Mouse (Mus musculus): Measurements from ENCODE around the gene Prnp. TPM values are rescaled to one million over a fixed set of nuclear protein-coding genes. Genes with fewer than 3 reads are reported as not detected.

The Prnp gene
- polyA plus RNA-seq, 1 experiment from 2014 or later, result 63.8 TPM

DNA sequence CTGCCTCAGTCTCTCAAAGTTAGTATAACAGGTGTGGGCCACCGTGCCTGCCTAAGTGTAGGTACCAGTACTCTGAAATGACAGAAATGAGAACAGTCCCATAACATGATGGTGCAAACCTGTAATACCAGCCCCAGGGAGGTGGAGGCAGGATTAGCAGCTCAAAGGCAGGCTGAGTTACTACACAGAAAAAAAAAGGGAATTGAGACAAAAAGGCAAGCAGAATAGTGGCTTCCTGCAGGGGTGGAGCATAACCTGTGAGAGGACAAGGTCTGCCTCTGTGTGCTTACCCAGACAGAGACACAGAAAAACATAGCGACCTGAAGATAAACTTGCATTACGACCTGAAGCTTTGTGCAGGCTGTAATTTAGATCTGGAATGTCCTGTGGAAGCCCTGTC is 66.9 kb downstream of the Prnp start:
- H3K27ac ChIP-seq, result no peak overlapping the region
- H3K4me1 ChIP-seq (replicated peaks; ENCODE audit: insufficient read depth, low read length), result no peaks in the 10 kb centered on the region
- no peak overlapping the region for H3K9ac ChIP-seq (ENCODE audit: low read depth, low read length)
- no peak for ATAC-seq (replicated peaks; ENCODE audit: low FRiP score, low read depth)
- H3K4me3 ChIP-seq (replicated peaks; ENCODE audit: low read depth, low read length), result no peak overlapping the region
- TF ChIP-seq CTCF (IDR thresholded peaks at IDR 0.05; ENCODE audit: low read depth), result no peak
- H3K36me3 ChIP-seq (ENCODE audit: insufficient read depth, low read length), result no peaks in the 10 kb centered on the region
- WGBS, result 70% methylated on average over 3 of the region's 3 CpGs
- H3K9me3 ChIP-seq (replicated peaks; ENCODE audit: low read length), result no peaks in the 10 kb centered on the region
- H3K27me3 ChIP-seq (ENCODE audit: insufficient read depth, low read length), result no peaks in the 10 kb centered on the region
- H3K4me2 ChIP-seq (ENCODE audit: low read length), result no peak overlapping the region
- no peak for DNase-seq (ENCODE audit: low spot score)

DNA sequence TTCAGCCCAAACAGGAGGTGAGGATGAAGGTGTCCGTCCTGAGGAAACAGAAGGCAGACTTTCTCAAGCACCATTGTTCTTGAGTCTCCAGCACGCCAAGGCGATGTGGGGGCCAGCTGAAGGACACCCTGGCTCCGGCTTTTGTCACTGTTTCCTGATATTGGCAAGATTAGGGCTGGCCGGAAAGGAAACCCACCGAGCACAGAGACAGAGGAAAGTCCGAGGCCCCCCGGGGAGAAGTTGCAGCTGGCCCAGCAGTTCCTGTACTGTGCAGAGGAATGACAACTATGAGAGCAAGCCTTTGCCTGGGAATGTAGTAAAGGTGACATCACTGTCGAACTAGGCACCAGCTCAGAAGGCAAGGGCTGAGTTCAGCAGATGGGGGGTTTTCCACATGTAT is 71.1 kb downstream of the Prnp start:
- Histone ChIP-seq H3K4me3 (replicated peaks; ENCODE audit: low read depth, low read length) (no peak overlapping the region), H3K9ac (ENCODE audit: low read depth, low read length) (no peak overlapping the region), H3K4me2 (ENCODE audit: low read length) (no peak overlapping the region), H3K9me3 (replicated peaks; ENCODE audit: low read length) (no peaks in the 10 kb centered on the region), H3K36me3 (ENCODE audit: insufficient read depth, low read length) (no peaks in the 10 kb centered on the region), H3K27me3 (ENCODE audit: insufficient read depth, low read length) (no peaks in the 10 kb centered on the region), H3K27ac (no peak overlapping the region), H3K4me1 (replicated peaks; ENCODE audit: insufficient read depth, low read length) (no peaks in the 10 kb centered on the region)
- no peak for TF ChIP-seq CTCF (IDR thresholded peaks at IDR 0.05; ENCODE audit: low read depth)
- DNase-seq (ENCODE audit: low spot score) (peak; percentile 61), ATAC-seq (replicated peaks; ENCODE audit: low FRiP score, low read depth) (no peak)
- 45% methylated on average over 9 of the region's 9 CpGs for WGBS

DNA sequence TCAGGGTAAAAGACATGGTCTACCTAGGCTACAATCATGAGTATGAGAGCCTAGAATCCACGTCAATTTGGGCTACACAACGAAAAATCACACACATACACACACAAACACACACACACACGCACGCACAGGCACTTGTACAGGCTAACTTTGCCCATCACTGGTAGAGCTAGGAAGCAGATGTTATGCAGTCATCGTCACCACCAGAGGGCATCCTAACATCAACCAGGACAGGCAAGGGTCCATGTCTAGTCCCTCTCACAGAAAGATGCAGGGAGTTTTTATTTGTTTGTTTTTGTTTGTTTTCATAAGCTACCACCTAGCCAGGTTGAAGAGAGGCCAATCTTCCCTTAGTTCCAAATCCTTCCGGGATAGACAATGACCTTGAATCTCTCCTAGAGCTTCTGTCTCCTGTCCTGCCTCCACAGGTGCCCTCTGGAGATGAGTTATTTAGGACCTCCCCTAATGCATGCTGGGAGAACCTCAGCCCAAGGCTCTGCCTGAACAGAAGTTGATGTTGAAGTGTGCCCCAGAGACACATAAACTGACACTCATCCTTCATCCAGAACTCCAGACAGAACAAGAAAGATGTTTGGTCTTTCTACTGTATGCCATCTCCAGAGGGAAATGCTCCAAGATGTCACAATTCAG is 72.9 kb downstream of the Prnp start:
- H3K4me3 ChIP-seq (replicated peaks; ENCODE audit: low read depth, low read length), result no peak overlapping the region
- no peak overlapping the region for H3K27ac ChIP-seq
- no peaks in the 10 kb centered on the region for H3K9me3 ChIP-seq (replicated peaks; ENCODE audit: low read length)
- peak; percentile 99 for TF ChIP-seq CTCF (IDR thresholded peaks at IDR 0.05; ENCODE audit: low read depth)
- DNase-seq (ENCODE audit: low spot score) (peak; percentile 92), ATAC-seq (replicated peaks; ENCODE audit: low FRiP score, low read depth) (peak; percentile 56)
- no peaks in the 10 kb centered on the region for H3K27me3 ChIP-seq (ENCODE audit: insufficient read depth, low read length)
- H3K9ac ChIP-seq (ENCODE audit: low read depth, low read length), result no peak overlapping the region
- WGBS, result 18% methylated on average over 6 of the region's 6 CpGs
- no peaks in the 10 kb centered on the region for H3K36me3 ChIP-seq (ENCODE audit: insufficient read depth, low read length)
- no peaks in the 10 kb centered on the region for H3K4me1 ChIP-seq (replicated peaks; ENCODE audit: insufficient read depth, low read length)
- H3K4me2 ChIP-seq (ENCODE audit: low read length), result no peak overlapping the region

DNA sequence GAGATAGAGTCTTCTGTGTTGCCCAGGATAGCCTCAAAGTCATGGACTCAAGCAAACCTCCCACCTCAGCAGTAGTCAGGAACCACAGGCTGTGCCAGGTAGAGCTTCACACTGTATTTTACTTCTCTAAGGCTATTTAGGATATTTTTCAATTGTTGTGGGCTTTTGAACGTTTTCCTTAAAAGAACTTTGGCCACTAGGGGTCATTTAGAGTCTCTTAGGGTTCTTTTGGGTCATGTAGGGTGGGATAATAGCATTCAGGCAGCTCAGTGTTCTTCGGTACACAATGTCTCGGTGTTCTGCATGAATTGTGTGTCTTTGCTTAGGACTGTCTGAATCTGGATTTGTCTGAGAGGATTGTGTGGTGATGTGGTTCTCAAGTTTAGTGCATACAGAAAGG is 78.2 kb downstream of the Prnp start:
- peak; percentile 25 for DNase-seq (ENCODE audit: low spot score)
- Histone ChIP-seq H3K9me3 (replicated peaks; ENCODE audit: low read length) (no peaks in the 10 kb centered on the region), H3K36me3 (ENCODE audit: insufficient read depth, low read length) (no peaks in the 10 kb centered on the region), H3K27me3 (ENCODE audit: insufficient read depth, low read length) (no peaks in the 10 kb centered on the region), H3K27ac (no peak overlapping the region), H3K4me3 (replicated peaks; ENCODE audit: low read depth, low read length) (no peak overlapping the region), H3K4me2 (ENCODE audit: low read length) (no peak overlapping the region), H3K4me1 (replicated peaks; ENCODE audit: insufficient read depth, low read length) (no peaks in the 10 kb centered on the region), H3K9ac (ENCODE audit: low read depth, low read length) (no peak overlapping the region)
- no peak for ATAC-seq (replicated peaks; ENCODE audit: low FRiP score, low read depth)
- TF ChIP-seq CTCF (IDR thresholded peaks at IDR 0.05; ENCODE audit: low read depth), result peak; percentile 51; the same call in 1 of the 2 replicates
- WGBS, result 44% methylated on average over 3 of the region's 3 CpGs

Other genes with a start within 250 kb of the Prnp start
- not detected in 2 replicates for gene Erv3, start 50.2 kb upstream of the Prnp start, polyA plus RNA-seq (2015; fragmentation: Nextera tagmentation; extraction: Ambion mirVana)
- 0.20 TPM in 1 of 2 replicates, not detected in the other for gene Prn, start within 50 bp of the Prnp start, polyA plus RNA-seq (2015; fragmentation: Nextera tagmentation; extraction: Ambion mirVana)
- 14.1 and 17.0 TPM in 2 replicates for gene Prnd, start 40.9 kb downstream of the Prnp start, polyA plus RNA-seq (2015; fragmentation: Nextera tagmentation; extraction: Ambion mirVana)
- 3.0 and 3.2 TPM in 2 replicates for gene Rassf2, start 120.3 kb downstream of the Prnp start, polyA plus RNA-seq (2015; fragmentation: Nextera tagmentation; extraction: Ambion mirVana)
- gene Slc23a2, start 235.2 kb downstream of the Prnp start, polyA plus RNA-seq (2015; fragmentation: Nextera tagmentation; extraction: Ambion mirVana), result 11.7 and 12.3 TPM in 2 replicates

Measured in kidney, postnatal 0 days (tissue).